8 mouse cellular contexts compared by ENCODE assay signal in the genomic region with DNA sequence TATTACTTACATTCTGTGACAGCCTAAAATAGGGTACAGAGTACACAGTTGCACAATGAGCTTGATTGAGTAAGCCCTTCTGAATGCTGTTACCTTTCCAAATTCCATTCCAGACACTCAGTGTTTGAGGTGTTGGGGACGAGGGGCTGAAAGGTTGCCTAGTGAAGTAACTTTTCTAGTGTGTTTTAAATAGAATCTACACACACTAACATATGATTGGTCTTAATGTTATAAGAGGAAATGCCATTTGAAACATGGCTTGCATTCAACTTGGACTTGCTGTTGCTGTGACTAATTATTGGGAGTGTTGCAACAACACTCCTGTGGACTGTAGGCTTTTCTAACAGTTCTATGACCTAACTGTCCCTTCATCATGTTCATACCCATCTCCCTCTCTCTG.
DNase-seq lines count a peak whose midpoint lies in the region; ATAC-seq and TF ChIP-seq lines count a peak whose summit lies in the region.
"Had no signal": no experiment of that assay in that cellular context is flagged by ENCODE, and none has a peak within 500 bp of the region (broad histone marks: within the 10 kb centered on the region; RNA-seq: fewer than 3 reads in every experiment).

No protein-coding gene starts in this region.

- WGBS in heart, adult 2 months: 43% methylated on average over 1 of the region's 1 CpGs
- 38% methylated on average over 1 of the region's 1 CpGs for WGBS in intestine, postnatal 0 days

- H3K27me3 ChIP-seq in heart, adult 2 months (ENCODE audit: control insufficient read depth, insufficient read depth, low read length): no peaks in the 10 kb centered on the region
- H3K27me3 ChIP-seq in intestine, postnatal 0 days (replicated peaks; ENCODE audit: control insufficient read depth, insufficient read depth, low read length): no peaks in the 10 kb centered on the region
- H3K27me3 ChIP-seq: forebrain, embryonic 13.5 days had no signal

- peak overlapping the region; percentile 76 for H3K27ac ChIP-seq in embryonic fibroblast, embryonic 13.5 days (ENCODE audit: insufficient read depth, low read length)
- peak overlapping the region; percentile 84 for H3K27ac ChIP-seq in heart, adult 2 months
- no peak overlapping the region; the same call in 1 of the 2 replicates for H3K27ac ChIP-seq in intestine, postnatal 0 days (ENCODE audit: low read depth, low read length)
- H3K27ac ChIP-seq: forebrain, embryonic 13.5 days had no signal

- no peak for TF ChIP-seq POLR2A in embryonic fibroblast, embryonic 13.5 days (IDR thresholded peaks at IDR 0.05; ENCODE audit: low read depth, low read length)
- no peak for TF ChIP-seq POLR2A in heart, adult 2 months (IDR thresholded peaks at IDR 0.05; ENCODE audit: insufficient read depth, low read depth, low read length)

- intact Hi-C loops in heart, adult 2 months (cut with DNase I): loop anchor here (2.0 to 5.0 kb wide), 2 partner anchors 49 to 104 kb away; no protein-coding TSS in a partner anchor

- no peak overlapping the region for H3K9ac ChIP-seq in heart, adult 2 months (ENCODE audit: low read depth, low read length)
- H3K9ac ChIP-seq in intestine, postnatal 0 days (ENCODE audit: low read depth, low read length): no peak overlapping the region
- H3K9ac ChIP-seq: forebrain, embryonic 13.5 days had no signal

- TF ChIP-seq EP300 in heart, adult 2 months (IDR thresholded peaks at IDR 0.05; ENCODE audit: insufficient read depth, low read depth, low read length): 0 out of 2 replicates have a peak, but pooled peaks have one; percentile 22

- peak; percentile 38; the same call in 1 of the 2 replicates for ATAC-seq in intestine, postnatal 0 days
- ATAC-seq: forebrain, embryonic 13.5 days had no signal

- no peaks in the 10 kb centered on the region for H3K9me3 ChIP-seq in intestine, postnatal 0 days (ENCODE audit: control insufficient read depth)
- H3K9me3 ChIP-seq: forebrain, embryonic 13.5 days had no signal

- TF ChIP-seq CTCF in embryonic fibroblast, embryonic 13.5 days (IDR thresholded peaks at IDR 0.05; ENCODE audit: borderline replicate concordance, insufficient read depth, low read length): no peak
- no peak for TF ChIP-seq CTCF in heart, adult 2 months (IDR thresholded peaks at IDR 0.05)
- TF ChIP-seq CTCF in intestine, postnatal 0 days (IDR thresholded peaks at IDR 0.05; ENCODE audit: low read depth): no peak

- peaks cover 3% of the 10 kb centered on the region; the same call in 1 of the 2 replicates for H3K4me1 ChIP-seq in embryonic fibroblast, embryonic 13.5 days (ENCODE audit: control insufficient read depth, insufficient read depth, low read length)
- H3K4me1 ChIP-seq in heart, adult 2 months (ENCODE audit: control insufficient read depth, insufficient read depth, low read length): peaks cover 23% of the 10 kb centered on the region
- peaks cover 9% of the 10 kb centered on the region; the same call in 1 of the 2 replicates for H3K4me1 ChIP-seq in intestine, postnatal 0 days (replicated peaks; ENCODE audit: control insufficient read depth, insufficient read depth, low read length)

- peaks cover 31% of the 10 kb centered on the region for H3K36me3 ChIP-seq in heart, adult 2 months (ENCODE audit: control insufficient read depth, insufficient read depth, low read length)
- H3K36me3 ChIP-seq in intestine, postnatal 0 days (ENCODE audit: control insufficient read depth, insufficient read depth): peaks cover 17% of the 10 kb centered on the region; the same call in 1 of the 2 replicates

- H3K4me2 ChIP-seq in intestine, postnatal 0 days (replicated peaks; ENCODE audit: low read depth): no peak overlapping the region
- H3K4me2 ChIP-seq: forebrain, embryonic 13.5 days had no signal

- DNase-seq in heart, adult 2 months: peak in 1 of 2 experiments; percentile 71
- peak; percentile 80 for DNase-seq in lung, postnatal 25 days (ENCODE audit: low spot score)
- no peak for DNase-seq in ovary, postnatal 10 days (ENCODE audit: low spot score)
- DNase-seq in embryo, embryonic 11 days: no peak
- no peak for DNase-seq in MN1 (ENCODE audit: low spot score)

- no peak overlapping the region for H3K4me3 ChIP-seq in embryonic fibroblast, embryonic 13.5 days (ENCODE audit: insufficient read depth, low read length)
- H3K4me3 ChIP-seq in heart, adult 2 months: no peak overlapping the region
- H3K4me3 ChIP-seq in intestine, postnatal 0 days (ENCODE audit: low read depth, low read length): no peak overlapping the region
- H3K4me3 ChIP-seq: forebrain, embryonic 13.5 days had no signal

- no peaks in the 10 kb centered on the region; the same call in 1 of the 2 replicates for H3K79me2 ChIP-seq in heart, adult 2 months (replicated peaks; ENCODE audit: control insufficient read depth, insufficient read depth, low read length)
